Mouse (Mus musculus) brain, embryonic 18.5 days (tissue): Measurements from ENCODE around the gene Nedd9.
"Not testable (repeated sequence)": the region's sequence is repeated elsewhere in the genome, so short reads cannot be mapped to it uniquely, and the experiment has no call there.

ENCODE experiments used
- DNase-seq: peaks from one replicate; pipeline ENCODE4 v3.0.0-alpha.2; 2012; ENCODE audit warnings: low read depth, low spot score

Gene Nedd9

GRCm38 (mm10) chr13:41298996-41299395, 188.2 kb downstream of the Nedd9 start:
- DNase-seq: no peak

DNA sequence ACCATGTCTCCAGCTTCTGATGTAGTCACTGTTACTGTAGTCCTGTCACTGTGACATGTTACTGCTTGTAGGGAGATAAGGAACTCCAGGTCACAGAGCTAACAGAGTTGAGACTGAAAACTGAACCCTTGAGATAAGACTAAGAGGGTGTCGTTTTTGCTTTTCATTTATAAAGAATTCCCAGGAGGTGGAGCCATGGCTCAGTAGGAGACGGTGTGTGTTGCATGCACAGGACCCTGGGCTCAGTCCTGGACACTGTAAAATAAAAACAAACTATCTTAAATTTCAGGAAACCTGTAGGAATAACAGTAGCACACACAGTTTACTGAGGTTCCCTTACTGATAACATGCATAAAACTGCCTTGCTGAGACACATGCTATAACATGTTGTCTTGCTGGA, 188.6 kb downstream of the Nedd9 start:
- DNase-seq: no peak

DNA sequence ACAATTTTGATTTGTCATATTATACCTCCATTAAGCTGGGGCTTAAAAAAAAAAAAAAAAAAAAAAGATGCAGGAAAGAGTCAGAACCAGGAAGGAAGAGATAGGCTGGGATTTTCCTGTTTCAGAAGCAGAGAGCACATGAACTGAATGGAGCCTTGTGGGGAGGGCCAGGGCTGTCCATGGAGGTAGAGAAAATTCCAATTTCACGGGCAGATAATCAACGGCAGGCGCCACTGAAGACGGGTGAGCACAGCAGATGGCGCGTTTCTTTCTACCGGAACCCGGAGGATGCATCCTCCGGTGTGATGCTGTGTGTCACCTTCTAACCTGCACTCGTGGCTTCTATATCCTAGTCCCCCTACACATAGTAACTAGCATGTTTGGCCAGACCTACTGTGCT, 190.8 kb downstream of the Nedd9 start:
- DNase-seq: no peak

DNA sequence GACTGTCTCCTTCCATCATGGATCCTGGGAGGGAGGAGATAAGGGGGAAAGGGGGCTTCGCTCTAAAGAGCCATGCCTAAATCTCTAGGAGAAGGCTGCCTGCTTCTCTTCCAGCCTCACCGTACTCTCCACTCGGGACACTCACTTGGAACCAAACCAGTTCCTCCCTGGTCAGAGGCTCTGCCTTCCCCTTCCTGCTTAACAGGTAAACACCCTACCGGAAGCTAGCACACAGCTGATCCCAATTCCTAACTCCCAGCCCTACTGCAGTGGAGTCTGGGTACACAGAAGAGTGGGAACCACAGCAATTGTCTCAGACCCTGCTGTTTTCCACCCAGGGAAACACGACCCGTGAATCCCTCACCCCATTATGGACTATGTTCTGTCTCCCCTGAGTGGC, 191.3 kb downstream of the Nedd9 start:
- DNase-seq: no peak

- no peak for DNase-seq
These were observed 193.6 kb downstream of the Nedd9 start for GRCm38 (mm10) chr13:41293595-41293994.

- no peak for DNase-seq
These were observed 195.6 kb downstream of the Nedd9 start for GRCm38 (mm10) chr13:41291466-41291974.

DNA sequence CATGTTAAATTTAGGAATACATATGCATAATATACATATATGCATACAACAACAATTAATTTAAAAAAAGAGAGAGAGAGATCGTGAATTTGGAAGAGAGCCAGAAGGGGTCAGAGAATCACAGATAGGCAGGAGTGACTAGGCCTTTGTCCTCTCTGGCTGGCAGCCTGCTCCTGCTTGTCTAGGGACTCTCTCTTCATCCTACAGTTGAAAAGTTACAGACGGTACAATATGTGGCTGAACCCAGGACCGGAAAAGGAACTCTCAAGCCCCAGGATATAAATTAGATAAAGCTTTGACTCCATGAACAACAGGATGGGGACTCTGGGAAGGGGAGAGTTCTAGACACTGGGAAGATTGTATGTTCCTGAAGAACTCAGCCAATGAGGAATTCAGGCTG, 200.9 kb downstream of the Nedd9 start:
- DNase-seq: no peak

DNA sequence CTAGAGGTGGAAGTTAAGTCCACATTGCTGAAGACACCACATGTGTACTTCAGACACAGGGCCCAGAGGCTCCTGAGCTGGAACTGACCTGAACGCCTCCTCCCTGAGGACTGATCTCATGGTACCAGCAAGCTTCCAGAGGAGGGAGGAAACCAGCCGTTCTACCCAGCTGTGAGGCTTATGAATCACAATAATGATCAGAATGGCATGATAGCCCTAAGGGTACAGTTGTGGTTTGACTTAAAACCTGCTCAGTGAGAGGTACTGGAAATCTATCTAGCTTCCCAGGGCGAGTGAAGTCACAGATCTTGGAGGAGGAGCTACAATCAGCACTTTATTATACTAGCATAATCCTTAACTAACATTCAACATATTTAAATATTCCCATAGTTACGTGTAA, 201.7 kb downstream of the Nedd9 start:
- DNase-seq: no peak

DNA sequence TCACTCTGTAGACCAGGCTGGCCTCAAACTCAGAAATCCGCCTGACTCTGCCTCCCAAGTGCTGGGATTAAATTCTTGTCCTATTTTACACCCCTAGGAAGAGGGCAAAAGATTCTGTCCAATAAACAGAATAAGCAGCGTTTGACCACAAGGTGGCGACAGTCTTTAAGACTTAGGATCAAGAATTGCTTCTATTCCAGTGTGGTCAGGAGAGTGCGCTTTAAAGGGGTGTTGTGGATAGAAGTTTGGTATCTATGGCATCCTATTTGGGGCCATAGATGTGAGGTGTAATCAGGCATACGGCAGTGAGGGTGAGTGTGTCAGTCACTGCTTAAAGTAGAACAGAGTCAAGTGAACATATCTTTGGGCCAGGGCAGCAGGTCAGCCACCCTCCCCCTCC, 203.9 kb downstream of the Nedd9 start:
- DNase-seq: peak; percentile 40

DNA sequence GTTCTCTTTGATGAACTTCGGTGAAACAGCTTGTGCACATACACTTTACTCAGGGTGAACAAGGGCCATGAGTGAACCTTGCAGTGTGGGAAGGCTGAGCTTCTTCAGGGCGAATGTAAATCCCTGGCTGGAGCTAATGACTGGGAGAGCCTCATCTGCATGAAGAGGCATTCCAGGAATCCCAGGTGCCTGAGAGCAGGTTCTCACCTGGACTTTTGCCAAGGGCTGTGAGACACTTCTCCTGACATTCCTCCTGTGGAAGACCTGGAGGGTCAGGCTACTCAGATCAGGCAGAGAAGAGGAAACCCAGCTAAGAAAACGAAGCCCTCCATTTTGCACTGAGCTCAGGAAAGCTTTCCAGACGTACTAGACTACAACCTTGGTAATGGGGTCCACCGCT, 206.5 kb downstream of the Nedd9 start:
- DNase-seq: no peak

DNA sequence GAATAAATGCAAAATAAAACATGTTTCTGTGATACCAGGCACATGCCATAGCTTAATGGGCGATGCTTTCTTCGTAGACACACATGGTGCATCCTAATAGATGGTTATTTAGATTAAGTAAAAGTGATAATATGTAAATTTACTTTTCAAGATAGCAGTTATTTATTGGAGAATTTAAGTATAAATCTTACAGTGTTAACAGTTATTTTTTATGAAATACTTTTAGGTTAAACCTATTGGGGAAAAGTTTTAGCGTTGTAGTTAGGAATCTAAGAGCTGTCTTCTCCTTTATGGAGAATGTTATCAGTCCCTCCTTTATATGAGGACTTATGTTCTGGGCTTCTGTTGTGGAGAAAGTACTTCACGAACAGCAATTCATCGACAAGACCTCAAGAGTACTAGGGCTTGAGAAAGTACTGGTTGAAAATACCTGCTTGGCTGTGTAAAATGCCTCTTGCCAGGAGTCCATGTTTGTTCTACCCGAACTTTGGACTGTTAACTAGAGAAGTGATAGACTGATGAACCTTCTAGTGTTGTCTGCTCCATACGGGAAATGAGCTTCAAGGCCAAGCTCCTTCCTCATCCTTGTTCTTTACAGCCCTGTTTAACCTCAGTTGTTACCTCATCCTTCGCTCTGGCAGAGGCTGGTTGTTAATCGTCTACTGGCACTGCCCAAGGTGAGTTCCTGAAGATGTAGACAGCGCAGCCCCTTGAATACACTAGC, 213.1 kb downstream of the Nedd9 start, which contains the start of gene Gm17364:
Gene Gm17364, minus strand, starts transcription at position 51 of the 724 bp plus-strand sequence.
- no peak for DNase-seq

- no peak for DNase-seq
These were observed 219.2 kb downstream of the Nedd9 start for GRCm38 (mm10) chr13:41267827-41268408.

- no peak for DNase-seq
These were observed 223.7 kb downstream of the Nedd9 start for GRCm38 (mm10) chr13:41263304-41264006.

GRCm38 (mm10) chr13:41261617-41262016, 225.5 kb downstream of the Nedd9 start:
- DNase-seq: not testable (repeated sequence)
